Mouse (Mus musculus) brain, embryonic 14.5 days (tissue): ENCODE measurements around the gene Fcgr3.

ENCODE experiments used
- CTCF ChIP-seq: fragments of 200-500 bp; IDR thresholded peaks from 2 replicates; pipeline ENCODE4 v1.5.1; 2012; ENCODE audit warnings: inconsistent platforms, mild to moderate bottlenecking, moderate library complexity, borderline replicate concordance; ENCODE audit not compliant: insufficient read depth, insufficient read length; ENCODE audit errors: extremely low read depth
- POLR2A ChIP-seq: fragments of 200-500 bp; IDR thresholded peaks from 2 replicates; pipeline ENCODE4 v1.6.1; 2012; ENCODE audit warnings: mild to moderate bottlenecking, inconsistent platforms, borderline replicate concordance; ENCODE audit not compliant: poor library complexity, insufficient read depth, insufficient read length, severe bottlenecking; ENCODE audit errors: extremely low read depth

- TF ChIP-seq CTCF: no peak
- no peak for TF ChIP-seq POLR2A
Observed at GRCm38 (mm10) chr1:171049263-171049662, 15.5 kb downstream of the Fcgr3 start.
